Mouse (Mus musculus): Measurements from ENCODE around the gene Elp5. TPM values are rescaled to one million over a fixed set of nuclear protein-coding genes. Genes with fewer than 3 reads are reported as not detected.

Gene Elp5
- polyA plus RNA-seq, 1 experiment from 2014 or later: 157 TPM

MicroRNAs encoded within 50 kb of the gene (microRNA counts, 519-probe panel; counts per million panel counts)
- microRNA mmu-miR-324-3p (not detected), microRNA mmu-miR-324-5p (3,929 counts per million, percentile 59 among the panel's probes with 10 or more counts)

Small RNA genes lying within 50 kb of the gene (microRNA-seq; reads per million reads assigned to microRNA genes)
- not detected for gene Gm44349 (ENCODE audit: borderline number of aligned reads)
- gene Mir324 (ENCODE audit: borderline number of aligned reads): 5,517 reads per million, percentile 88 among the genes with 10 or more reads in this experiment

Other genes starting within 250 kb of the Elp5 start
- 51.4 and 56.5 TPM in 2 replicates for gene Polr2a, start 223.9 kb downstream of the Elp5 start, polyA plus RNA-seq (2014; fragmentation: Nextera tagmentation; extraction: Ambion mirVana)
- gene Slc35g3, start 220.5 kb downstream of the Elp5 start, polyA plus RNA-seq (2014; fragmentation: Nextera tagmentation; extraction: Ambion mirVana): 0.18 TPM in 1 of 2 replicates, not detected in the other
- 1.1 and 1.2 TPM in 2 replicates for gene Zbtb4, start 216.6 kb downstream of the Elp5 start, polyA plus RNA-seq (2014; fragmentation: Nextera tagmentation; extraction: Ambion mirVana)
- 3.0 and 3.6 TPM in 2 replicates for gene Chrnb1, start 186.6 kb downstream of the Elp5 start, polyA plus RNA-seq (2014; fragmentation: Nextera tagmentation; extraction: Ambion mirVana)
- 0.92 and 0.97 TPM in 2 replicates for gene Fgf11, start 180.7 kb downstream of the Elp5 start, polyA plus RNA-seq (2014; fragmentation: Nextera tagmentation; extraction: Ambion mirVana)
- 2.1 and 2.8 TPM in 2 replicates for gene Tmem102, start 176.9 kb downstream of the Elp5 start, polyA plus RNA-seq (2014; fragmentation: Nextera tagmentation; extraction: Ambion mirVana)
- not detected in 2 replicates for gene Gm39566, start 167.2 kb downstream of the Elp5 start, polyA plus RNA-seq (2014; fragmentation: Nextera tagmentation; extraction: Ambion mirVana)
- not detected in 2 replicates for gene Spem2, start 164.1 kb downstream of the Elp5 start, polyA plus RNA-seq (2014; fragmentation: Nextera tagmentation; extraction: Ambion mirVana)
- gene Spem1, start 160.3 kb downstream of the Elp5 start, polyA plus RNA-seq (2014; fragmentation: Nextera tagmentation; extraction: Ambion mirVana): 0.27 TPM in 1 of 2 replicates, not detected in the other
- gene Nlgn2, start 144.7 kb downstream of the Elp5 start, polyA plus RNA-seq (2014; fragmentation: Nextera tagmentation; extraction: Ambion mirVana): 8.2 and 9.1 TPM in 2 replicates
- 294 and 335 TPM in 2 replicates for gene Tmem256, start 144.0 kb downstream of the Elp5 start, polyA plus RNA-seq (2014; fragmentation: Nextera tagmentation; extraction: Ambion mirVana)
- gene Plscr3, start 136.1 kb downstream of the Elp5 start, polyA plus RNA-seq (2014; fragmentation: Nextera tagmentation; extraction: Ambion mirVana): 90.0 and 102 TPM in 2 replicates
- gene Tnk1, start 123.8 kb downstream of the Elp5 start, polyA plus RNA-seq (2014; fragmentation: Nextera tagmentation; extraction: Ambion mirVana): 1.1 and 1.9 TPM in 2 replicates
- not detected in 2 replicates for gene Tmem95, start 104.5 kb downstream of the Elp5 start, polyA plus RNA-seq (2014; fragmentation: Nextera tagmentation; extraction: Ambion mirVana)
- gene Kctd11, start 101.1 kb downstream of the Elp5 start, polyA plus RNA-seq (2014; fragmentation: Nextera tagmentation; extraction: Ambion mirVana): 3.2 and 3.5 TPM in 2 replicates
- 0.56 and 0.60 TPM in 2 replicates for gene Acap1, start 87.0 kb downstream of the Elp5 start, polyA plus RNA-seq (2014; fragmentation: Nextera tagmentation; extraction: Ambion mirVana)
- gene 2810408A11Rik, start 81.5 kb downstream of the Elp5 start, polyA plus RNA-seq (2014; fragmentation: Nextera tagmentation; extraction: Ambion mirVana): 17.6 and 20.7 TPM in 2 replicates
- gene Neurl4, start 81.4 kb downstream of the Elp5 start, polyA plus RNA-seq (2014; fragmentation: Nextera tagmentation; extraction: Ambion mirVana): 11.5 and 13.8 TPM in 2 replicates
- 76.2 and 81.8 TPM in 2 replicates for gene Gps2, start 68.6 kb downstream of the Elp5 start, polyA plus RNA-seq (2014; fragmentation: Nextera tagmentation; extraction: Ambion mirVana)
- 2,030 and 2,067 TPM in 2 replicates for gene Eif5a, start 60.6 kb downstream of the Elp5 start, polyA plus RNA-seq (2014; fragmentation: Nextera tagmentation; extraction: Ambion mirVana)
- gene Ybx2, start 46.7 kb downstream of the Elp5 start, polyA plus RNA-seq (2014; fragmentation: Nextera tagmentation; extraction: Ambion mirVana): 5.5 and 6.6 TPM in 2 replicates
- 20.2 and 20.5 TPM in 2 replicates for gene Slc2a4, start 34.3 kb downstream of the Elp5 start, polyA plus RNA-seq (2014; fragmentation: Nextera tagmentation; extraction: Ambion mirVana)
- 17.1 and 22.0 TPM in 2 replicates for gene Cldn7, start 17.7 kb downstream of the Elp5 start, polyA plus RNA-seq (2014; fragmentation: Nextera tagmentation; extraction: Ambion mirVana)
- gene Ctdnep1, start 1.4 kb downstream of the Elp5 start, polyA plus RNA-seq (2014; fragmentation: Nextera tagmentation; extraction: Ambion mirVana): 26.2 and 26.5 TPM in 2 replicates
- 474 and 509 TPM in 2 replicates for gene Gabarap, start 8.6 kb upstream of the Elp5 start, polyA plus RNA-seq (2014; fragmentation: Nextera tagmentation; extraction: Ambion mirVana)
- 57.7 and 58.0 TPM in 2 replicates for gene Phf23, start 13.3 kb upstream of the Elp5 start, polyA plus RNA-seq (2014; fragmentation: Nextera tagmentation; extraction: Ambion mirVana)
- 34.9 and 35.7 TPM in 2 replicates for gene Dvl2, start 18.1 kb upstream of the Elp5 start, polyA plus RNA-seq (2014; fragmentation: Nextera tagmentation; extraction: Ambion mirVana)
- 54.2 and 57.6 TPM in 2 replicates for gene Acadvl, start 32.9 kb upstream of the Elp5 start, polyA plus RNA-seq (2014; fragmentation: Nextera tagmentation; extraction: Ambion mirVana)
- 7.6 and 11.2 TPM in 2 replicates for gene Dlg4, start 34.4 kb upstream of the Elp5 start, polyA plus RNA-seq (2014; fragmentation: Nextera tagmentation; extraction: Ambion mirVana)
- 0.46 and 0.95 TPM in 2 replicates for gene Asgr1, start 71.6 kb upstream of the Elp5 start, polyA plus RNA-seq (2014; fragmentation: Nextera tagmentation; extraction: Ambion mirVana)
- not detected in 2 replicates for gene Asgr2, start 110.1 kb upstream of the Elp5 start, polyA plus RNA-seq (2014; fragmentation: Nextera tagmentation; extraction: Ambion mirVana)
- 0.39 TPM in 1 of 2 replicates, not detected in the other for gene Mgl2, start 147.8 kb upstream of the Elp5 start, polyA plus RNA-seq (2014; fragmentation: Nextera tagmentation; extraction: Ambion mirVana)
- 0.72 and 1.3 TPM in 2 replicates for gene Clec10a, start 173.7 kb upstream of the Elp5 start, polyA plus RNA-seq (2014; fragmentation: Nextera tagmentation; extraction: Ambion mirVana)
- gene Slc16a11, start 230.2 kb upstream of the Elp5 start, polyA plus RNA-seq (2014; fragmentation: Nextera tagmentation; extraction: Ambion mirVana): 0.81 TPM in 1 of 2 replicates, not detected in the other
- 8.5 and 13.4 TPM in 2 replicates for gene Slc16a13, start 238.5 kb upstream of the Elp5 start, polyA plus RNA-seq (2014; fragmentation: Nextera tagmentation; extraction: Ambion mirVana)
- gene Bcl6b, start 247.3 kb upstream of the Elp5 start, polyA plus RNA-seq (2014; fragmentation: Nextera tagmentation; extraction: Ambion mirVana): 6.7 and 6.9 TPM in 2 replicates